ENCODE assay signal across 14 mouse cellular contexts in genomic region chr5:9345038-9345617, GRCm38 (mm10).
DNase-seq lines count a peak whose midpoint lies in the region; ATAC-seq lines count a peak whose summit lies in the region.
"Had no signal": no experiment of that assay in that cellular context is flagged by ENCODE, and none has a peak within 500 bp of the region (broad histone marks: within the 10 kb centered on the region; RNA-seq: fewer than 3 reads in every experiment).

No protein-coding gene starts in this region.

- DNase-seq in cerebellum, postnatal 36 days: peak; percentile 22 to 57
- no peak for DNase-seq in embryo, embryonic 11 days
- no peak for DNase-seq in spleen, postnatal 36 days (ENCODE audit: low spot score in 2 of 2)
- DNase-seq: adrenal gland, postnatal 10 days; gastrocnemius, postnatal 14 days; kidney, adult 8-10 months had no signal

- no peak overlapping the region for H3K9ac ChIP-seq in intestine, embryonic 15.5 days
- H3K9ac ChIP-seq in intestine, embryonic 16.5 days (ENCODE audit: low read depth, low read length): no peak overlapping the region
- no peak overlapping the region for H3K9ac ChIP-seq in hindbrain, embryonic 13.5 days
- H3K9ac ChIP-seq in neural tube, embryonic 14.5 days (replicated peaks; ENCODE audit: low read depth, low read length): no peak overlapping the region
- H3K9ac ChIP-seq: heart, embryonic 15.5 days; liver, embryonic 15.5 days had no signal

- 73% methylated on average over 10 of the region's 10 CpGs for WGBS in intestine, embryonic 15.5 days
- 73% methylated on average over 10 of the region's 10 CpGs for WGBS in intestine, embryonic 16.5 days
- WGBS in hindbrain, embryonic 13.5 days: 48% methylated on average over 10 of the region's 10 CpGs
- WGBS in neural tube, embryonic 14.5 days: 38% methylated on average over 10 of the region's 10 CpGs

- no peak overlapping the region for H3K4me3 ChIP-seq in intestine, embryonic 15.5 days (replicated peaks)
- H3K4me3 ChIP-seq in intestine, embryonic 16.5 days (ENCODE audit: low read length): no peak overlapping the region
- H3K4me3 ChIP-seq in hindbrain, embryonic 13.5 days: no peak overlapping the region
- no peak overlapping the region for H3K4me3 ChIP-seq in neural tube, embryonic 14.5 days (ENCODE audit: low read depth, low read length)
- H3K4me3 ChIP-seq: heart, embryonic 15.5 days; liver, embryonic 15.5 days; megakaryocyte, embryonic 14.5 days had no signal

- no peak overlapping the region for H3K4me2 ChIP-seq in intestine, embryonic 15.5 days (replicated peaks)
- no peak overlapping the region for H3K4me2 ChIP-seq in intestine, embryonic 16.5 days (ENCODE audit: low read depth, low read length)
- H3K4me2 ChIP-seq in hindbrain, embryonic 13.5 days: no peak overlapping the region
- H3K4me2 ChIP-seq in neural tube, embryonic 14.5 days (ENCODE audit: low read depth, low read length): peak overlapping the region; percentile 6; the same call in 1 of the 2 replicates
- H3K4me2 ChIP-seq: heart, embryonic 15.5 days; liver, embryonic 15.5 days had no signal

- peak; percentile 12; the same call in 1 of the 2 replicates for ATAC-seq in intestine, embryonic 15.5 days
- no peak for ATAC-seq in intestine, embryonic 16.5 days
- peak; percentile 65 for ATAC-seq in hindbrain, embryonic 13.5 days (ENCODE audit: low FRiP score)
- peak; percentile 73 for ATAC-seq in neural tube, embryonic 14.5 days (ENCODE audit: low read depth)
- ATAC-seq in erythroid progenitor cell, adult 5-6 weeks (replicated peaks; ENCODE audit: low FRiP score, poor library complexity, severe bottlenecking): no peak

- H3K36me3 ChIP-seq in intestine, embryonic 15.5 days: no peaks in the 10 kb centered on the region
- H3K36me3 ChIP-seq in intestine, embryonic 16.5 days (ENCODE audit: control insufficient read depth, insufficient read depth, low read length): no peaks in the 10 kb centered on the region
- H3K36me3 ChIP-seq in hindbrain, embryonic 13.5 days: no peaks in the 10 kb centered on the region
- H3K36me3 ChIP-seq in neural tube, embryonic 14.5 days (ENCODE audit: control insufficient read depth, insufficient read depth, low read length): no peaks in the 10 kb centered on the region
- H3K36me3 ChIP-seq: heart, embryonic 15.5 days; liver, embryonic 15.5 days had no signal

- no peak overlapping the region for H3K27ac ChIP-seq in intestine, embryonic 15.5 days
- H3K27ac ChIP-seq in intestine, embryonic 16.5 days (ENCODE audit: low read length): no peak overlapping the region
- H3K27ac ChIP-seq in hindbrain, embryonic 13.5 days: peak overlapping the region; percentile 82
- H3K27ac ChIP-seq in neural tube, embryonic 14.5 days (ENCODE audit: low read depth, low read length): peak overlapping the region; percentile 70
- H3K27ac ChIP-seq: heart, embryonic 15.5 days; liver, embryonic 15.5 days had no signal

- H3K4me1 ChIP-seq in intestine, embryonic 15.5 days (replicated peaks): no peaks in the 10 kb centered on the region
- no peaks in the 10 kb centered on the region for H3K4me1 ChIP-seq in intestine, embryonic 16.5 days (ENCODE audit: control insufficient read depth, insufficient read depth, low read length)
- peaks cover 29% of the 10 kb centered on the region for H3K4me1 ChIP-seq in hindbrain, embryonic 13.5 days (replicated peaks)
- peaks cover 17% of the 10 kb centered on the region; the same call in 1 of the 2 replicates for H3K4me1 ChIP-seq in neural tube, embryonic 14.5 days (ENCODE audit: control insufficient read depth, insufficient read depth, low read length)
- H3K4me1 ChIP-seq: heart, embryonic 15.5 days; liver, embryonic 15.5 days had no signal

- H3K9me3 ChIP-seq in intestine, embryonic 15.5 days: no peaks in the 10 kb centered on the region
- H3K9me3 ChIP-seq in intestine, embryonic 16.5 days (ENCODE audit: control insufficient read depth, low read length): no peaks in the 10 kb centered on the region
- no peaks in the 10 kb centered on the region for H3K9me3 ChIP-seq in hindbrain, embryonic 13.5 days
- H3K9me3 ChIP-seq in neural tube, embryonic 14.5 days (ENCODE audit: control insufficient read depth, low read length): no peaks in the 10 kb centered on the region
- H3K9me3 ChIP-seq: heart, embryonic 15.5 days; liver, embryonic 15.5 days; megakaryocyte, embryonic 14.5 days had no signal

- no peaks in the 10 kb centered on the region for H3K27me3 ChIP-seq in intestine, embryonic 15.5 days (replicated peaks)
- no peaks in the 10 kb centered on the region for H3K27me3 ChIP-seq in intestine, embryonic 16.5 days (replicated peaks; ENCODE audit: control insufficient read depth, insufficient read depth, low read length)
- no peaks in the 10 kb centered on the region for H3K27me3 ChIP-seq in hindbrain, embryonic 13.5 days
- H3K27me3 ChIP-seq in neural tube, embryonic 14.5 days (ENCODE audit: control insufficient read depth, insufficient read depth, low read length): no peaks in the 10 kb centered on the region
- H3K27me3 ChIP-seq: heart, embryonic 15.5 days; liver, embryonic 15.5 days; megakaryocyte, embryonic 14.5 days had no signal

Comparison
In these comparisons a context has a peak if more than half of its experiments do, and no peak if none do; other contexts are left out.
1. ATAC-seq: peak in intestine, embryonic 15.5 days (single experiment), hindbrain, embryonic 13.5 days (single experiment) and neural tube, embryonic 14.5 days (single experiment); none in intestine, embryonic 16.5 days (single experiment) and erythroid progenitor cell, adult 5-6 weeks (single experiment).
2. H3K27ac ChIP-seq: peak in hindbrain, embryonic 13.5 days (single experiment) and neural tube, embryonic 14.5 days (single experiment); none in intestine, embryonic 15.5 days (single experiment) and intestine, embryonic 16.5 days (single experiment).
3. DNase-seq: peak in cerebellum, postnatal 36 days (2 of 2); none in embryo, embryonic 11 days (single experiment) and spleen, postnatal 36 days (0 of 2).